Mouse (Mus musculus): ENCODE measurements at regions not wholly inside any gene's neighbourhood (a gene's known extent, or its start where the extent isn't known, plus 50 kb on each side); places are given as distances from the start of the nearest gene placed in this dataset.

GRCm38 (mm10) chr9:40617676-40618062, 52.7 kb upstream of the Gm21915 start:
- DNase-seq (ENCODE audit: low spot score) (peak; percentile 38), ATAC-seq (ENCODE audit: low FRiP score) (0 out of 2 replicates have a peak, but pooled peaks have one; percentile 6)
- Histone ChIP-seq H3K4me2 (replicated peaks) (peak overlapping the region; percentile 48), H3K9me3 (ENCODE audit: control insufficient read depth, low read length) (no peaks in the 10 kb centered on the region), H3K36me3 (replicated peaks; ENCODE audit: control insufficient read depth, insufficient read depth) (no peaks in the 10 kb centered on the region), H3K4me1 (replicated peaks; ENCODE audit: control insufficient read depth, insufficient read depth, low read length) (peaks cover 15% of the 10 kb centered on the region), H3K4me3 (replicated peaks; ENCODE audit: low read length) (peak overlapping the region; percentile 11; the same call in 1 of the 2 replicates), H3K9ac (peak overlapping the region; percentile 42), H3K27ac (peak overlapping the region; percentile 78), H3K27me3 (ENCODE audit: control insufficient read depth, insufficient read depth, low read length) (no peaks in the 10 kb centered on the region)
- 13% methylated on average over 10 of the region's 10 CpGs for WGBS

GRCm38 (mm10) chr9:40617036-40617675, 53.3 kb upstream of the Gm21915 start:
- H3K9ac ChIP-seq, result peak overlapping the region; percentile 42
- H3K36me3 ChIP-seq (replicated peaks; ENCODE audit: control insufficient read depth, insufficient read depth), result no peaks in the 10 kb centered on the region
- H3K9me3 ChIP-seq (ENCODE audit: control insufficient read depth, low read length), result no peaks in the 10 kb centered on the region
- ATAC-seq (ENCODE audit: low FRiP score), result peak; percentile 76
- H3K4me3 ChIP-seq (replicated peaks; ENCODE audit: low read length), result peak overlapping the region; percentile 11; the same call in 1 of the 2 replicates
- WGBS, result under 1% methylated on average over 20 of the region's 20 CpGs
- DNase-seq (ENCODE audit: low spot score), result peak; percentile 69
- H3K27me3 ChIP-seq (ENCODE audit: control insufficient read depth, insufficient read depth, low read length), result no peaks in the 10 kb centered on the region
- H3K4me1 ChIP-seq (replicated peaks; ENCODE audit: control insufficient read depth, insufficient read depth, low read length), result peaks cover 15% of the 10 kb centered on the region
- peak overlapping the region; percentile 78 for H3K27ac ChIP-seq
- peak overlapping the region; percentile 48 for H3K4me2 ChIP-seq (replicated peaks)

- Histone ChIP-seq H3K9me3 (ENCODE audit: control insufficient read depth, low read length) (no peaks in the 10 kb centered on the region), H3K4me1 (replicated peaks; ENCODE audit: control insufficient read depth, insufficient read depth, low read length) (peaks cover 15% of the 10 kb centered on the region), H3K27me3 (ENCODE audit: control insufficient read depth, insufficient read depth, low read length) (no peaks in the 10 kb centered on the region), H3K36me3 (replicated peaks; ENCODE audit: control insufficient read depth, insufficient read depth) (no peaks in the 10 kb centered on the region), H3K4me3 (replicated peaks; ENCODE audit: low read length) (peak overlapping the region; percentile 11; the same call in 1 of the 2 replicates), H3K9ac (peak overlapping the region; percentile 42), H3K4me2 (replicated peaks) (peak overlapping the region; percentile 48), H3K27ac (peak overlapping the region; percentile 78)
- whole genome bisulfite sequencing, result 3% methylated on average over 11 of the region's 11 CpGs
- ATAC-seq (ENCODE audit: low FRiP score) (peak; percentile 77), DNase-seq (ENCODE audit: low spot score) (peak; percentile 93)
These were observed 53.9 kb upstream of the Gm21915 start for GRCm38 (mm10) chr9:40616426-40617035.

DNA sequence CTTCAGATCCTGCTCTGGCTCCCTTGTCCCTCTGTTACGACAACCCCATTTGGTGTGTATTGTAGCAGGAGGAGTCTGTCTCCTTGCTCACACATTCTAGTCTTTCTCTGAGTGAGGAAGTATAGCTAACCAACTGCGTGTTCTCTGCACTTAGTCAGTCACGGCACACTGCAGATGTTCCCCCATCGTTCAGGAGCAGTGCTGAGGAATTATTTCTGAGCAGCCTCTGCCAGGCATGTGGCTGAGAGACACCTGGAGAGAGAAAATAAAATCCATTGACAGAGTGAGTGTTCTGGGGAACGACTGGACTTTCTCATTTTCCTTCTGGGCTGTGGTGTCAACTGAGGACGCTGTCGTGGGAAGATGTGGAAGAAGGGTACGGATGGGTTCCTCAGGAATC, 54.5 kb upstream of the Gm21915 start:
- 26% methylated on average over 8 of the region's 8 CpGs for WGBS

DNA sequence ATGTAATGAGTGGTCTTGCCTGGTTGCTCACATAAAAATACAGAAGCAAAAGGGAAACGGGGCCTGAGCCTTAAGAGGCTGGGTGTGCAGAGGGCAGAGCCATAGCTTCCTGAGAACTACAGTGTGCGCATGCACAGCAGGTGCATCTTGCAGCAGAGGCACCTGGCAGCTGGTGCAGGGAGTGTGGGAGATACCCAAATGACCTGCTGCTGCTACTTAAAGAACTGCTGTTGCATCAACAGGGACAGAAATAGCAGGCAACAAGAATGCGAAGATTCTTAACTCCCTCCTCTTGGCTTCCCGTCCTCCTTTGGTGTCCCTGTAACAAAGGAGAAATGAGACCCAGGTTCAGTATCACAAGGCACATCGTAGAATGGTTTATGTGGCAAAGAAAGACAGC, 56.3 kb upstream of the Gm21915 start:
- Histone ChIP-seq H3K27ac (no peak overlapping the region), H3K9ac (no peak overlapping the region), H3K4me2 (replicated peaks) (no peak overlapping the region), H3K36me3 (replicated peaks; ENCODE audit: control insufficient read depth, insufficient read depth) (no peaks in the 10 kb centered on the region), H3K4me3 (replicated peaks; ENCODE audit: low read length) (no peak overlapping the region), H3K9me3 (ENCODE audit: control insufficient read depth, low read length) (no peaks in the 10 kb centered on the region), H3K4me1 (replicated peaks; ENCODE audit: control insufficient read depth, insufficient read depth, low read length) (peaks cover 15% of the 10 kb centered on the region), H3K27me3 (ENCODE audit: control insufficient read depth, insufficient read depth, low read length) (no peaks in the 10 kb centered on the region)
- ATAC-seq (ENCODE audit: low FRiP score), result no peak
- 72% methylated on average over 5 of the region's 5 CpGs for WGBS
- no peak for DNase-seq (ENCODE audit: low spot score)

More for the DNA sequence above, 54.5 kb upstream of the Gm21915 start:
- Histone ChIP-seq H3K4me3 (replicated peaks; ENCODE audit: low read length) (no peak overlapping the region), H3K4me2 (replicated peaks) (peak overlapping the region; percentile 48; the same call in 1 of the 2 replicates), H3K9me3 (ENCODE audit: control insufficient read depth, low read length) (no peaks in the 10 kb centered on the region), H3K27me3 (ENCODE audit: control insufficient read depth, insufficient read depth, low read length) (no peaks in the 10 kb centered on the region), H3K9ac (0 out of 2 replicates have a peak overlapping the region, but pooled peaks have one; percentile 7), H3K36me3 (replicated peaks; ENCODE audit: control insufficient read depth, insufficient read depth) (no peaks in the 10 kb centered on the region), H3K4me1 (replicated peaks; ENCODE audit: control insufficient read depth, insufficient read depth, low read length) (peaks cover 15% of the 10 kb centered on the region), H3K27ac (peak overlapping the region; percentile 34; the same call in 1 of the 2 replicates)
- ATAC-seq (ENCODE audit: low FRiP score) (peak; percentile 15; the same call in 1 of the 2 replicates), DNase-seq (ENCODE audit: low spot score) (no peak)

DNA sequence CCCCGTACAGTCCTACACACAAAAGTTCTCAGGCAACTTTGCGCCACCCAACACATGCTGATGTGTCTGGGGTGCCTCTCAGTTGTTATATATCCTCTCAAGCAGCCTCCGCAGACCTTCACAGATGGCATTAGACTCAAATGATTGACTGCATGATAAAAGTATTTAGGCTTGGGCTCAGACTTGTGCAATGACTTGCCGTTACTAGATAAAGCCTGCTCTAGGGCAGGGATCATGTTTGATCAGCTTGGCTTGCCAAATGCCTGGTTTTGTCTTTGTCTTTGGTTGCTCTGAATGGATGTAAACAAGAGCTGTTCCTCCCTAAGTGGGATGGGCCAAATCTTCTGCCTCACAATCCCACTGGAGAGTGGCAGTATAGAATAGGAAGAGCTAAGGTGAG, 57.2 kb upstream of the Gm21915 start:
- 88% methylated on average over 4 of the region's 4 CpGs for WGBS
- H3K4me2 ChIP-seq (replicated peaks), result no peak overlapping the region
- H3K9ac ChIP-seq, result no peak overlapping the region
- no peak overlapping the region for H3K4me3 ChIP-seq (replicated peaks; ENCODE audit: low read length)
- DNase-seq (ENCODE audit: low spot score) (no peak), ATAC-seq (ENCODE audit: low FRiP score) (no peak)
- H3K27ac ChIP-seq, result no peak overlapping the region
- no peaks in the 10 kb centered on the region for H3K9me3 ChIP-seq (ENCODE audit: control insufficient read depth, low read length)
- peaks cover 15% of the 10 kb centered on the region for H3K4me1 ChIP-seq (replicated peaks; ENCODE audit: control insufficient read depth, insufficient read depth, low read length)
- H3K27me3 ChIP-seq (ENCODE audit: control insufficient read depth, insufficient read depth, low read length), result no peaks in the 10 kb centered on the region
- H3K36me3 ChIP-seq (replicated peaks; ENCODE audit: control insufficient read depth, insufficient read depth), result no peaks in the 10 kb centered on the region

- H3K36me3 ChIP-seq (replicated peaks; ENCODE audit: control insufficient read depth, insufficient read depth), result no peaks in the 10 kb centered on the region
- H3K9ac ChIP-seq, result no peak overlapping the region
- H3K4me1 ChIP-seq (replicated peaks; ENCODE audit: control insufficient read depth, insufficient read depth, low read length), result peaks cover 15% of the 10 kb centered on the region
- H3K4me3 ChIP-seq (replicated peaks; ENCODE audit: low read length), result no peak overlapping the region
- 76% methylated on average over 1 of the region's 1 CpGs for WGBS
- H3K4me2 ChIP-seq (replicated peaks), result no peak overlapping the region
- H3K27ac ChIP-seq, result no peak overlapping the region
- no peaks in the 10 kb centered on the region for H3K9me3 ChIP-seq (ENCODE audit: control insufficient read depth, low read length)
- no peaks in the 10 kb centered on the region for H3K27me3 ChIP-seq (ENCODE audit: control insufficient read depth, insufficient read depth, low read length)
- DNase-seq (ENCODE audit: low spot score), result no peak
- ATAC-seq (ENCODE audit: low FRiP score), result no peak
These were observed 57.7 kb upstream of the Gm21915 start for GRCm38 (mm10) chr9:40612755-40613154.

DNA sequence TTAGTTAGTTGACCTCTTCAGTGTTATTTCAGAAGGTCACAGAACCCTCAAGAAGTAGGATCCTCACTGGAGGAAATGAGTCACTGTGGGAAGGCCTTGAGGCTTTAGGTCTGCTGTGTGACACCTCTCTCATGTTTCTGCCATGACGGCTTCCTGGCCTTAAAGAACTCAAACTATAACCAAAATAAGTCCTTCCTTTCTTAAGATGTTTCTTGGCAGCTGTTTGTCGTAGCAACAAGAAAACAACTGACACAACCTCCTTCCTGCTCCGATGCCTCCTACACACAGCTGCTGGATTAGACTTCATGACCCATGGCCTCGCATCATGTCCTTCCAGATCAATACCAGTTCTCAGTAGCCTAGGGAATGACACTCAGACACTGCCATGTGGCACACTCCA, 58.1 kb upstream of the Gm21915 start:
- WGBS, result 88% methylated on average over 4 of the region's 4 CpGs
- H3K4me2 ChIP-seq (replicated peaks), result no peak overlapping the region
- no peak overlapping the region for H3K4me3 ChIP-seq (replicated peaks; ENCODE audit: low read length)
- ATAC-seq (ENCODE audit: low FRiP score) (no peak), DNase-seq (ENCODE audit: low spot score) (no peak)
- peaks cover 13% of the 10 kb centered on the region for H3K4me1 ChIP-seq (replicated peaks; ENCODE audit: control insufficient read depth, insufficient read depth, low read length)
- no peaks in the 10 kb centered on the region for H3K27me3 ChIP-seq (ENCODE audit: control insufficient read depth, insufficient read depth, low read length)
- no peak overlapping the region for H3K27ac ChIP-seq
- H3K36me3 ChIP-seq (replicated peaks; ENCODE audit: control insufficient read depth, insufficient read depth), result no peaks in the 10 kb centered on the region
- H3K9ac ChIP-seq, result no peak overlapping the region
- H3K9me3 ChIP-seq (ENCODE audit: control insufficient read depth, low read length), result no peaks in the 10 kb centered on the region

GRCm38 (mm10) chr9:40611626-40612025, 58.8 kb upstream of the Gm21915 start:
- Histone ChIP-seq H3K4me1 (replicated peaks; ENCODE audit: control insufficient read depth, insufficient read depth, low read length) (peaks cover 6% of the 10 kb centered on the region), H3K27me3 (ENCODE audit: control insufficient read depth, insufficient read depth, low read length) (no peaks in the 10 kb centered on the region), H3K27ac (no peak overlapping the region), H3K4me3 (replicated peaks; ENCODE audit: low read length) (no peak overlapping the region), H3K4me2 (replicated peaks) (no peak overlapping the region), H3K36me3 (replicated peaks; ENCODE audit: control insufficient read depth, insufficient read depth) (no peaks in the 10 kb centered on the region), H3K9ac (no peak overlapping the region), H3K9me3 (ENCODE audit: control insufficient read depth, low read length) (no peaks in the 10 kb centered on the region)
- 37% methylated on average over 3 of the region's 3 CpGs for WGBS
- ATAC-seq (ENCODE audit: low FRiP score), result no peak
- DNase-seq (ENCODE audit: low spot score), result no peak
